Mouse (Mus musculus) bone marrow macrophage, adult 2 months (primary cell): Measurements from ENCODE around the gene Tdpoz1. TPM values are rescaled to one million over a fixed set of nuclear protein-coding genes. Genes with fewer than 3 reads are reported as not detected.
"Not testable (repeated sequence)": the region's sequence is repeated elsewhere in the genome, so short reads cannot be mapped to it uniquely, and the experiment has no call there.

Experiments used
- H3K27ac ChIP-seq: 2 replicates; pipeline ENCODE4 v1.5.1; 2012; ENCODE audit warnings: low read depth, low read length; ENCODE audit not compliant: insufficient read depth
- H3K4me1 ChIP-seq: 2 replicates; pipeline ENCODE4 v1.6.1; 2012; ENCODE audit warnings: low read length; ENCODE audit not compliant: control insufficient read depth, insufficient read depth
- H3K4me3 ChIP-seq: 2 replicates; pipeline ENCODE4 v1.5.1; 2012; ENCODE audit warnings: mild to moderate bottlenecking, low read length, moderate library complexity; ENCODE audit not compliant: insufficient read depth
- CTCF ChIP-seq: IDR thresholded peaks from 2 replicates; pipeline ENCODE4 v1.5.1; 2012; ENCODE audit warnings: low read depth, mild to moderate bottlenecking, low read length, moderate library complexity
- POLR2A ChIP-seq: IDR thresholded peaks from 2 replicates; pipeline ENCODE4 v1.6.1; 2012; ENCODE audit warnings: mild to moderate bottlenecking, low read depth, low read length, borderline replicate concordance
- polyA plus RNA-seq: library from polyadenylated mRNA; stranded (reverse); fragments of >200 nt; gene quantifications from 2 replicates; pipeline ENCODE4 v1.2.4, GENCODE M21; 2012; ENCODE audit not compliant: missing spikeins, insufficient read depth, insufficient read length

Gene Tdpoz1
- polyA plus RNA-seq, result not detected in 2 replicates

DNA sequence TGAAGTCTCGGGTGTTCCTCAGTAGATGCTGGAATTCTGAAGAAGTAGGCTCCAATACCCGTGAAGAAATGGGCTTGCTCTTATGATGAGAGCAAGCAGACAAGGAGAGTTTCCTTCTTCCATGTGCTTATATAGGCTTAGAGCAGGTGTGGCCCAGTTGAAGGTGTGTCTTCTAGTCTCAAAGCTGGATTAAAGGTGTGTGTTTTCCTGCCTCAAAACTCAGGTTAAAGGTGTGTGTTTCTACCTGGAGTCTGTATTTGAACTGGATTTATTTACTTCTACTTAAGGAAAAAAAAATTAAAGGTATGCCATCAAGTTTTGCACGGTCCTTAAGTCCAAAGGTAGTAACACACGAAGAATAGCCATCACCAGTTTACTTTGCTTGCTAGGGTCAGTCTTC is at the start of gene Tdpoz1:
Tdpoz1 (minus strand) TSS at position 101 of the 400 bp plus-strand sequence.
- H3K27ac ChIP-seq, H3K4me1 ChIP-seq, H3K4me3 ChIP-seq: not testable (repeated sequence)

- H3K4me3 ChIP-seq, H3K4me1 ChIP-seq, H3K27ac ChIP-seq: not testable (repeated sequence)
Observed at GRCm38 (mm10) chr3:93708969-93709637, 33.0 kb upstream of the Tdpoz1 start.

- not testable (repeated sequence) for H3K4me3 ChIP-seq, H3K27ac ChIP-seq, H3K4me1 ChIP-seq
Observed at GRCm38 (mm10) chr3:93692970-93693369, 16.9 kb upstream of the Tdpoz1 start, which contains the start of gene Gm37596. TSS of gene Gm37596 (minus strand) at chr3:93693070.

- H3K4me1 ChIP-seq, H3K4me3 ChIP-seq, H3K27ac ChIP-seq: not testable (repeated sequence)
Observed at GRCm38 (mm10) chr3:93670805-93671503, 5.2 kb downstream of the Tdpoz1 start.

- H3K27ac ChIP-seq, result no peak overlapping the region
- H3K4me1 ChIP-seq, result no peaks in the 10 kb centered on the region
- TF ChIP-seq POLR2A, result no peak
- TF ChIP-seq CTCF, result no peak
- no peak overlapping the region for H3K4me3 ChIP-seq
Observed at GRCm38 (mm10) chr3:93654260-93654659, 21.9 kb downstream of the Tdpoz1 start.

GRCm38 (mm10) chr3:93652586-93652985 is 23.5 kb downstream of the Tdpoz1 start, which contains the start of gene Tdpoz2:
TSS of gene Tdpoz2 (minus strand) at chr3:93652686.
- TF ChIP-seq POLR2A (no peak), CTCF (no peak)
- Histone ChIP-seq H3K4me3 (no peak within 1 kb of the TSS), H3K27ac (no peak within 1 kb of the TSS), H3K4me1 (no peaks in the 10 kb centered on the region)

DNA sequence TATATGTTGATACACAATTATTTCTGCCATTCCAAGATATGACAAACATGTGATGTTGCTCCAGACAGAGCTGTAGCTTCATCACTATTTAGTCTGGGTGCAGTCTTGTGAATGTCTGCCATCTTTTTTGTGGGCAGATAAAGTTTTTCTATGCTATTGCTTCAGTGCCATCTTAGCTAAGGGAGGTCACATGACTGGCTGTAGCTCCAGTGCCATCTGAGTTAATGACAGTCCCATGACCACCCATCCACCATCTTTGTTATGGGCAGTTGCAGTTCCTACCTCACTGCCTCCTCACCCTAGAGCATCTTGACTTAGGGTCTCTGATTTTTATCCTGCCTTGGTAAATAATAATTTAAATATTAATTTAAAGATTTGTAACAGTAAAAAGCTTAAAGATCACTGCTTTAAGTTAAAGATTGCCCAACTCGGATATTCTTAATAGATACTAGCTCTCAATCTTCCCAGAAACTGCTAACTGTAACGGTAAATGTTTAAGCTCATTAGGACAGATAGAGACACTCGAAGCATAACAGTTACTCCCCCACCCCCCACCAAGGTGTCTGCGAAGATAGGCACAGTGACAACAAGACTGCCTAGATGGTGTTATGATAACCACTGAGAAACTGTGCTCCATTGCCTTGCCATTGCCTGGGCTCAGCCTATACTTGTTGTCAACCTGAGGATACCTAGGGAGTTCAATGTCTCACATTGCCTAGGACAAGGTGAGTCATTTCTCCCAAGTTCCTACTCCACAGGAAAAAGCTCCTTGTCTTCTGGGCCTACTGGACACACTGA is 45.0 kb downstream of the Tdpoz1 start:
- not testable (repeated sequence) for H3K4me3 ChIP-seq, H3K4me1 ChIP-seq, H3K27ac ChIP-seq

Other genes with a start within 250 kb of the Tdpoz1 start
- 0.16 and 0.19 TPM in 2 replicates for gene Tchh, start 234.0 kb downstream of the Tdpoz1 start, polyA plus RNA-seq
- gene Tchhl1, start 207.6 kb downstream of the Tdpoz1 start, polyA plus RNA-seq, result not detected in 2 replicates
- gene S100a11, start 155.8 kb downstream of the Tdpoz1 start, polyA plus RNA-seq, result 357 and 359 TPM in 2 replicates
- 412 and 439 TPM in 2 replicates for gene S100a10, start 121.2 kb downstream of the Tdpoz1 start, polyA plus RNA-seq
- not detected in 2 replicates for gene Tdpoz2, start 23.6 kb downstream of the Tdpoz1 start, polyA plus RNA-seq
- gene Gm37596, start 16.8 kb upstream of the Tdpoz1 start, polyA plus RNA-seq, result not detected in 2 replicates
- not detected in 2 replicates for gene Gm5773, start 96.7 kb upstream of the Tdpoz1 start, polyA plus RNA-seq
- not detected in 2 replicates for gene Tdpoz4, start 120.1 kb upstream of the Tdpoz1 start, polyA plus RNA-seq
- gene Tdpoz3, start 149.7 kb upstream of the Tdpoz1 start, polyA plus RNA-seq, result not detected in 2 replicates